Mouse (Mus musculus) intestine, postnatal 0 days (tissue): ENCODE data around the gene Fam222a. TPM values are rescaled to one million over a fixed set of nuclear protein-coding genes. Genes with fewer than 3 reads are reported as not detected.

ENCODE experiments used
- ATAC-seq: fragments of 200-750 bp; cut with Nextera tagmentation; 2 replicates; pipeline ENCODE4 v1.8.0; 2017; ENCODE audit warnings: mild to moderate bottlenecking, moderate TSS enrichment, moderate library complexity
- H3K27ac ChIP-seq: fragments of 300-500 bp; sonication (generic); 2 replicates; pipeline ENCODE4 v1.5.1; 2014; ENCODE audit warnings: mild to moderate bottlenecking, low read depth, low read length, moderate library complexity
- H3K27me3 ChIP-seq: fragments of 300-500 bp; sonication (generic); replicated peaks from 2 replicates; pipeline ENCODE4 v1.6.1; 2014; ENCODE audit warnings: low read length, mixed read lengths; ENCODE audit not compliant: control insufficient read depth, insufficient read depth
- H3K36me3 ChIP-seq: fragments of 300-500 bp; sonication (generic); 2 replicates; pipeline ENCODE4 v1.6.1; 2014; ENCODE audit warnings: mild to moderate bottlenecking, moderate library complexity; ENCODE audit not compliant: control insufficient read depth, insufficient read depth
- H3K4me1 ChIP-seq: fragments of 300-500 bp; sonication (generic); replicated peaks from 2 replicates; pipeline ENCODE4 v1.6.1; 2014; ENCODE audit warnings: antibody characterized with exemption, low read length, mixed read lengths; ENCODE audit not compliant: control insufficient read depth, insufficient read depth
- H3K4me2 ChIP-seq: fragments of 300-500 bp; sonication (generic); replicated peaks from 2 replicates; pipeline ENCODE4 v1.6.1; 2014; ENCODE audit warnings: low read depth, mild to moderate bottlenecking, moderate library complexity
- H3K4me3 ChIP-seq: fragments of 300-500 bp; sonication (generic); 2 replicates; pipeline ENCODE4 v1.5.1; 2014; ENCODE audit warnings: low read depth, low read length
- H3K9ac ChIP-seq: fragments of 300-500 bp; sonication (generic); 2 replicates; pipeline ENCODE4 v1.6.1; 2014; ENCODE audit warnings: mild to moderate bottlenecking, low read depth, low read length
- H3K9me3 ChIP-seq: fragments of 300-500 bp; sonication (generic); 2 replicates; pipeline ENCODE4 v1.6.1; 2016; ENCODE audit warnings: mixed run types; ENCODE audit not compliant: control insufficient read depth
- CTCF ChIP-seq: sonication (generic); IDR thresholded peaks from 2 replicates; pipeline ENCODE4 v1.5.1; 2016; ENCODE audit warnings: low read depth, mild to moderate bottlenecking, control low read depth, antibody characterized with exemption, moderate library complexity
- WGBS: fragments of 180-500 bp; shearing (Covaris S2); extraction: QIAGEN DNeasy Blood & Tissue Kit; methylation state at CpG from one replicate; pipeline ENCODE4 v1.1.7; 2014; 5-methylcytosine and 5-hydroxymethylcytosine counted together
- polyA plus RNA-seq: library from polyadenylated mRNA; unstranded; fragments of >200 nt; fragmentation: Nextera tagmentation; extraction: Ambion mirVana; gene quantifications from 2 replicates; pipeline ENCODE4 v1.2.1, GENCODE M21; 2015

The Fam222a gene
- polyA plus RNA-seq, 1 experiment from 2014 or later = 2.3 TPM

DNA sequence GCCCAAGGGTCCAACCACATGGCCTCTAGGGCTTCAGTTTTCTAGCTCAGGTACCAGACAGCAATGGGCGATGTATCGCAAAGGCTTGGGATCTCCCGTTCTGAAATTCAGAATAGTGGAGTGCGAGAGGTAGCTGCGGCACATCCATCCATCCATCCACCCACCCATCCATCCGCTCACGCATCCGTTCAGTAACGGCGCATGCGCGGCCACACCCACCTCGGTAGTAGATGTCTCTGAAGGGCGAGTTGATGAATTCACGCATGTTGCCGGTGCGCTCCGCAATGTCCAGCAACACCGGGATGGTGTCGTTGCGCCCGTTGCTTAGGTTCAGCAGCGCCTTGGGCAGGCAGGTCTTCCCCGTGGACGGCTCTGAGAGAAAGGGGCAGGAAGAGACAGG lies 68.3 kb downstream of the Fam222a start:
- no peak overlapping the region for H3K4me3 ChIP-seq
- no peak for ATAC-seq
- 82% methylated on average over 25 of the region's 25 CpGs for WGBS
- no peak overlapping the region for H3K27ac ChIP-seq
- no peaks in the 10 kb centered on the region for H3K36me3 ChIP-seq
- no peaks in the 10 kb centered on the region for H3K4me1 ChIP-seq
- H3K9me3 ChIP-seq = no peaks in the 10 kb centered on the region
- no peak overlapping the region for H3K9ac ChIP-seq
- no peak overlapping the region for H3K4me2 ChIP-seq
- peaks cover 10% of the 10 kb centered on the region; the same call in 1 of the 2 replicates for H3K27me3 ChIP-seq
- TF ChIP-seq CTCF = no peak

- H3K4me3 ChIP-seq = no peak overlapping the region
- H3K9ac ChIP-seq = no peak overlapping the region
- peak; percentile 96 for TF ChIP-seq CTCF
- peak; percentile 70 for ATAC-seq
- WGBS = 12% methylated on average over 22 of the region's 22 CpGs
- no peaks in the 10 kb centered on the region for H3K9me3 ChIP-seq
- H3K27me3 ChIP-seq = peaks cover 10% of the 10 kb centered on the region; the same call in 1 of the 2 replicates
- no peaks in the 10 kb centered on the region for H3K4me1 ChIP-seq
- no peak overlapping the region for H3K27ac ChIP-seq
- no peaks in the 10 kb centered on the region for H3K36me3 ChIP-seq
- H3K4me2 ChIP-seq = peak overlapping the region; percentile 43
These were observed 71.2 kb downstream of the Fam222a start for GRCm38 (mm10) chr5:114638769-114639644.

- Histone ChIP-seq H3K9ac (no peak overlapping the region), H3K36me3 (no peaks in the 10 kb centered on the region), H3K27ac (no peak overlapping the region), H3K27me3 (peaks cover 10% of the 10 kb centered on the region; the same call in 1 of the 2 replicates), H3K4me1 (no peaks in the 10 kb centered on the region), H3K4me2 (peak overlapping the region; percentile 43; the same call in 1 of the 2 replicates), H3K4me3 (no peak overlapping the region), H3K9me3 (no peaks in the 10 kb centered on the region)
- peak; percentile 24; the same call in 1 of the 2 replicates for ATAC-seq
- no peak for TF ChIP-seq CTCF
- WGBS = 31% methylated on average over 7 of the region's 7 CpGs
These were observed 71.8 kb downstream of the Fam222a start for GRCm38 (mm10) chr5:114639645-114639957.

- H3K4me1 ChIP-seq = no peaks in the 10 kb centered on the region
- H3K4me2 ChIP-seq = no peak overlapping the region
- peaks cover 10% of the 10 kb centered on the region; the same call in 1 of the 2 replicates for H3K27me3 ChIP-seq
- no peaks in the 10 kb centered on the region for H3K36me3 ChIP-seq
- ATAC-seq = no peak
- TF ChIP-seq CTCF = no peak
- no peak overlapping the region for H3K27ac ChIP-seq
- H3K4me3 ChIP-seq = no peak overlapping the region
- no peaks in the 10 kb centered on the region for H3K9me3 ChIP-seq
- WGBS = 76% methylated on average over 10 of the region's 10 CpGs
- H3K9ac ChIP-seq = no peak overlapping the region
These were observed 73.0 kb downstream of the Fam222a start for GRCm38 (mm10) chr5:114640809-114641208.

- no peaks in the 10 kb centered on the region for H3K9me3 ChIP-seq
- H3K27me3 ChIP-seq = peaks cover 4% of the 10 kb centered on the region; the same call in 1 of the 2 replicates
- ATAC-seq = no peak
- H3K9ac ChIP-seq = no peak overlapping the region
- no peak overlapping the region for H3K27ac ChIP-seq
- no peaks in the 10 kb centered on the region for H3K36me3 ChIP-seq
- H3K4me3 ChIP-seq = no peak overlapping the region
- TF ChIP-seq CTCF = no peak
- H3K4me2 ChIP-seq = no peak overlapping the region
- 0 out of 2 replicates have a peak, but pooled peaks cover 5% of the 10 kb centered on the region for H3K4me1 ChIP-seq
- 39% methylated on average over 6 of the region's 6 CpGs for WGBS
These were observed 77.1 kb downstream of the Fam222a start for GRCm38 (mm10) chr5:114644918-114645317.

DNA sequence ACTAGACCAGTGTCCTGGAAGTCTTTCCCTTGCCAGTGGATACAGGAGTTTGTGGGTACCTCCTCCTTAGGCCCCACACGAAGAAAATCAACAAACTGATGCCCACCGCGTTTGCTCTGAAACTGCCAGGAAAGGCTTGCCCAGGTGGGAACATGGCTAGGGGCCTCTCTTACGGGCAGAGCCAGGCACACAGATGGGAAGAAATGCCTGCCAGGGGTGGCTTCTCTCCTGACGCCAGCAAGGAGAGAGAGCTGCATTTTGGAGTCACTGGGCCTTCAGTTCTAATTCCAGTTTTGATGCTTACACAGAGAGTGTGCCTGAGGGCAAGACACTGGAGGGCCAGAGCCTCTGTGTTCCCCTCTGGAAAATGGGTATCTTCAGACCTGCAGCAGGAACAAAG lies 78.1 kb downstream of the Fam222a start:
- H3K9me3 ChIP-seq = no peaks in the 10 kb centered on the region
- H3K27me3 ChIP-seq = 0 out of 2 replicates have a peak, but pooled peaks cover 5% of the 10 kb centered on the region
- H3K4me1 ChIP-seq = 0 out of 2 replicates have a peak, but pooled peaks cover 5% of the 10 kb centered on the region
- no peak for ATAC-seq
- no peak overlapping the region for H3K9ac ChIP-seq
- no peaks in the 10 kb centered on the region for H3K36me3 ChIP-seq
- H3K27ac ChIP-seq = no peak overlapping the region
- no peak for TF ChIP-seq CTCF
- WGBS = 87% methylated on average over 5 of the region's 5 CpGs
- H3K4me3 ChIP-seq = no peak overlapping the region
- no peak overlapping the region for H3K4me2 ChIP-seq
